Mouse (Mus musculus): ENCODE data around the gene Gm10188. TPM values are rescaled to one million over a fixed set of nuclear protein-coding genes. Genes with fewer than 3 reads are reported as not detected.

Gm10188 gene
- not detected in 2 replicates for total RNA-seq (2014; rRNA removed)
- 0.28 TPM in 1 of 2 replicates, not detected in the other for polyA plus RNA-seq (2015; fragmentation: Nextera tagmentation; extraction: Ambion mirVana)

DNA sequence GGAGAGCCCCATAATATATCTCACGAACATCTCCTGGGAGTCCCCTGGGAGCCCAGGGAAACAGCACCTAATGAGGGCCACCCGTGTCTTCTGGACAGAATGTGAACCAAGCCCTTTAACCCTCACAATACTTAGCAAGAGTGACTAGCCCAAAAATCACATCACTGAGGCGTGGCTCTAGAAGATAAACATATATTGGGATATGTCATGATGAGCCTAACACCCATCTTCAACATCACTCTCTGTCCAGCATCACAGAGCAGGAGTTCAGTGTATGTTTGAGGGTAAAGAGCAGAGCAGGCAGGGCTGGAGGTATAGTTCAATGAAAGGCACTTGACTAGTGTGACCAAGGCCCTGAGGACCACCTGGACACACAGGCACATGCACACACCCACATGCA is at the start of gene Gm10188:
Gene Gm10188, minus strand, starts transcription at position 101 of the 400 bp plus-strand sequence.
- ATAC-seq (no peak), DNase-seq (ENCODE audit: low spot score) (no peak)
- WGBS: 89% methylated on average over 3 of the region's 3 CpGs
- no peak within 1 kb of the TSS for H3K9ac ChIP-seq (replicated peaks; ENCODE audit: low read length)
- H3K27me3 ChIP-seq (ENCODE audit: insufficient read depth, low read length): no peaks in the 10 kb centered on the region
- no peaks in the 10 kb centered on the region for H3K4me1 ChIP-seq (ENCODE audit: insufficient read depth, low read length)
- no peak within 1 kb of the TSS for H3K4me3 ChIP-seq (ENCODE audit: low read length)
- H3K4me2 ChIP-seq (ENCODE audit: low read depth, low read length): no peak within 1 kb of the TSS
- no peaks in the 10 kb centered on the region for H3K9me3 ChIP-seq (ENCODE audit: low read length)
- no peak for TF ChIP-seq CTCF (IDR thresholded peaks at IDR 0.05; ENCODE audit: low read depth)
- H3K36me3 ChIP-seq (ENCODE audit: insufficient read depth, low read length): no peaks in the 10 kb centered on the region
- no peak within 1 kb of the TSS for H3K27ac ChIP-seq

- H3K27me3 ChIP-seq (ENCODE audit: insufficient read depth, low read length): no peaks in the 10 kb centered on the region
- no peak overlapping the region for H3K4me2 ChIP-seq (ENCODE audit: low read depth, low read length)
- no peak for TF ChIP-seq CTCF (IDR thresholded peaks at IDR 0.05; ENCODE audit: low read depth)
- no peak overlapping the region for H3K4me3 ChIP-seq (ENCODE audit: low read length)
- ATAC-seq (no peak), DNase-seq (ENCODE audit: low spot score) (no peak)
- 60% methylated on average over 6 of the region's 6 CpGs for WGBS
- no peak overlapping the region for H3K9ac ChIP-seq (replicated peaks; ENCODE audit: low read length)
- no peaks in the 10 kb centered on the region for H3K9me3 ChIP-seq (ENCODE audit: low read length)
- no peak overlapping the region for H3K27ac ChIP-seq
- peaks cover 8% of the 10 kb centered on the region; the same call in 1 of the 2 replicates for H3K4me1 ChIP-seq (ENCODE audit: insufficient read depth, low read length)
- H3K36me3 ChIP-seq (ENCODE audit: insufficient read depth, low read length): no peaks in the 10 kb centered on the region
Observed at GRCm38 (mm10) chr1:132277124-132277523, 47.6 kb upstream of the Gm10188 start.

DNA sequence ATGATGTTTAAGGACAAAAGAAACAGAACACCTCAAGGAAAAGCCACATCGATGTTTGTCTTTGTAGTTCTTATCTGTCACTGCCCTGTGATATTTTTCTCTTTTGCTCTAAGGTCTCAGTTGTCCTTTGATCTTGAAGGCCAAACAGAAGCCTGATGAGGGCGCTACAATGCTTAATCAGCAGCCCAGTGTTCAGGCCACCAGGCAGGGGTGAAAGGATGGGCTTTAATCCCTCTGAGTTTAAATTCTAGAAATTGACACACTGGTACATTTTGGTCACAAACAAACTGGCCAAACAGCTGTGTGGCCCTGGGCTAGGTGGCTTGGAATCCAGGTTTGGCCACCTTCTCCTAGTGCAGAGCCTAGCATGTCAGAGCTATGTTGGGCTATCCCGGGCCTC is 47.1 kb upstream of the Gm10188 start:
- no peaks in the 10 kb centered on the region for H3K36me3 ChIP-seq (ENCODE audit: insufficient read depth, low read length)
- H3K4me3 ChIP-seq (ENCODE audit: low read length): no peak overlapping the region
- H3K27ac ChIP-seq: no peak overlapping the region
- no peak overlapping the region for H3K4me2 ChIP-seq (ENCODE audit: low read depth, low read length)
- 80% methylated on average over 3 of the region's 3 CpGs for WGBS
- no peaks in the 10 kb centered on the region for H3K9me3 ChIP-seq (ENCODE audit: low read length)
- DNase-seq (ENCODE audit: low spot score) (no peak), ATAC-seq (no peak)
- TF ChIP-seq CTCF (IDR thresholded peaks at IDR 0.05; ENCODE audit: low read depth): no peak
- peaks cover 3% of the 10 kb centered on the region; the same call in 1 of the 2 replicates for H3K4me1 ChIP-seq (ENCODE audit: insufficient read depth, low read length)
- no peak overlapping the region for H3K9ac ChIP-seq (replicated peaks; ENCODE audit: low read length)
- no peaks in the 10 kb centered on the region for H3K27me3 ChIP-seq (ENCODE audit: insufficient read depth, low read length)

DNA sequence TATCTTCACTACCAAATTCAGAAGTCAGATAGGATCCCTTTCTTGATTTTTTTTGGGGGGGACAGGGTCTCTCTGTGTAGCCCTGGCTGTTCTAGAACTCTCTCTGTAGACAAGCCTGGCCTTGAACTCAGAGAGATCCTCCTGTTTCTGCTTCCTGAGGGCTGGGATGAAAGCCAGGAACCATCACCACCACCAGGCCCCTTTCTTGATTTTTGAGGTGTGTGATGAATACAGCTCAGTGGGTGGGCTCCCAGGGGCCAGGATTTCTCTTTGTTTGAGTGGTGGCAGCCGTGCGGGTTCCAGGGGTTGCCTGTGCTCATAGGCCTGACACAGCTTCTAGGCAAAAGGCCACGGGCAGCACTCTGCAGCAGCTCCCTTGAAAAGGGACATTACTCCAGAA is 41.7 kb upstream of the Gm10188 start:
- Histone ChIP-seq H3K9me3 (ENCODE audit: low read length) (no peaks in the 10 kb centered on the region), H3K4me3 (ENCODE audit: low read length) (no peak overlapping the region), H3K27ac (no peak overlapping the region), H3K4me2 (ENCODE audit: low read depth, low read length) (no peak overlapping the region), H3K4me1 (ENCODE audit: insufficient read depth, low read length) (no peaks in the 10 kb centered on the region), H3K9ac (replicated peaks; ENCODE audit: low read length) (no peak overlapping the region), H3K36me3 (ENCODE audit: insufficient read depth, low read length) (no peaks in the 10 kb centered on the region), H3K27me3 (ENCODE audit: insufficient read depth, low read length) (no peaks in the 10 kb centered on the region)
- no peak for TF ChIP-seq CTCF (IDR thresholded peaks at IDR 0.05; ENCODE audit: low read depth)
- ATAC-seq: no peak
- no peak for DNase-seq (ENCODE audit: low spot score)
- 33% methylated on average over 3 of the region's 3 CpGs for WGBS

GRCm38 (mm10) chr1:132268418-132269060 is 39.0 kb upstream of the Gm10188 start:
- H3K4me3 ChIP-seq (ENCODE audit: low read length): no peak overlapping the region
- no peak overlapping the region for H3K4me2 ChIP-seq (ENCODE audit: low read depth, low read length)
- H3K27ac ChIP-seq: no peak overlapping the region
- no peak for TF ChIP-seq CTCF (IDR thresholded peaks at IDR 0.05; ENCODE audit: low read depth)
- DNase-seq (ENCODE audit: low spot score): no peak
- no peaks in the 10 kb centered on the region for H3K9me3 ChIP-seq (ENCODE audit: low read length)
- H3K9ac ChIP-seq (replicated peaks; ENCODE audit: low read length): no peak overlapping the region
- no peak for ATAC-seq
- WGBS: 58% methylated on average over 7 of the region's 7 CpGs
- no peaks in the 10 kb centered on the region for H3K27me3 ChIP-seq (ENCODE audit: insufficient read depth, low read length)
- no peaks in the 10 kb centered on the region for H3K4me1 ChIP-seq (ENCODE audit: insufficient read depth, low read length)
- no peaks in the 10 kb centered on the region for H3K36me3 ChIP-seq (ENCODE audit: insufficient read depth, low read length)

- H3K27ac ChIP-seq: no peak overlapping the region
- TF ChIP-seq CTCF (IDR thresholded peaks at IDR 0.05; ENCODE audit: low read depth): no peak
- no peaks in the 10 kb centered on the region for H3K36me3 ChIP-seq (ENCODE audit: insufficient read depth, low read length)
- no peak overlapping the region for H3K4me2 ChIP-seq (ENCODE audit: low read depth, low read length)
- H3K9ac ChIP-seq (replicated peaks; ENCODE audit: low read length): no peak overlapping the region
- ATAC-seq (no peak), DNase-seq (ENCODE audit: low spot score) (no peak)
- 51% methylated on average over 2 of the region's 2 CpGs for WGBS
- H3K4me3 ChIP-seq (ENCODE audit: low read length): no peak overlapping the region
- no peaks in the 10 kb centered on the region for H3K9me3 ChIP-seq (ENCODE audit: low read length)
- no peaks in the 10 kb centered on the region for H3K27me3 ChIP-seq (ENCODE audit: insufficient read depth, low read length)
- no peaks in the 10 kb centered on the region for H3K4me1 ChIP-seq (ENCODE audit: insufficient read depth, low read length)
Observed at GRCm38 (mm10) chr1:132267959-132268358, 38.4 kb upstream of the Gm10188 start.

DNA sequence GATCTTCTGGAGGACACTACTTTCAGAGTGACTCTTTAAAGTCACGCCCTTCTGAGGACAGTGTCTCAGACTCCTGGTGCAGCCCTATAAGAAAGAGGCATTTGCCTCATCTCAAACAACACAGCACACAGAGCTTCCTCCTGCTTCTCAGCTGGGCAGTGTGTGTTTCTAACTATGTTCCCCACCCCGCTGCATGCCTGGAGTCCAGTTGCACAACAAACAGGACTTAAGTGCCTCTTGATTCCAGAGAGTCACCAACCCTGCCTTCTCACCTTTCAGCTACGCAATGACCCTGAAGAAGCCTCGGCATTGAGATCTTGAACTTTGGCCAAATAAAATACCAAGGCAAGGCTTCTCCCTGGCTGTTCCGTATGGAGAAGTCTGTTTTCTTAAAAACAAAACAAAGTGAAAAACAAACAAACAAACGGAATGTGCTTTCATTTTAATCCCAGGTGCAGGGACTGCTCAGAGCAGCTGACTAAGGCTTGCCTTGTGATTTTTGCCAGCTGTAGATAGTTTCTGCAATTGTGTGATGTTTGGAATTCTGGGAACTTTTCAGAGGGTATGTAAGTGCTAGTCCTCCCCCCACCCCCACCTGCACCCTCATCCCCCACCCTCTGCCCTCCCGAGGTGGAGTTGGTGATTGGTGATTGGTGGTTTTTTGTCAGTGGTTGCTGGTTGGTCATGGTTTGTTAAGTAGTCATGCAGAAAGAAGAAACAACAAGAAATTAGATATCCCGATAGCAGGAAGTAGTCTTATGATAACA is 37.4 kb upstream of the Gm10188 start:
- Histone ChIP-seq H3K27me3 (ENCODE audit: insufficient read depth, low read length) (no peaks in the 10 kb centered on the region), H3K27ac (no peak overlapping the region), H3K9ac (replicated peaks; ENCODE audit: low read length) (no peak overlapping the region), H3K4me2 (ENCODE audit: low read depth, low read length) (no peak overlapping the region), H3K4me1 (ENCODE audit: insufficient read depth, low read length) (no peaks in the 10 kb centered on the region), H3K36me3 (ENCODE audit: insufficient read depth, low read length) (no peaks in the 10 kb centered on the region), H3K9me3 (ENCODE audit: low read length) (no peaks in the 10 kb centered on the region), H3K4me3 (ENCODE audit: low read length) (no peak overlapping the region)
- DNase-seq (ENCODE audit: low spot score) (no peak), ATAC-seq (no peak)
- TF ChIP-seq CTCF (IDR thresholded peaks at IDR 0.05; ENCODE audit: low read depth): no peak
- 62% methylated on average over 8 of the region's 8 CpGs for WGBS
